Mouse (Mus musculus): ENCODE data around the gene Plekha6. TPM values are rescaled to one million over a fixed set of nuclear protein-coding genes. Genes with fewer than 3 reads are reported as not detected.

Gene Plekha6
- polyA plus RNA-seq, 1 experiment from 2014 or later, result 4.6 TPM

DNA sequence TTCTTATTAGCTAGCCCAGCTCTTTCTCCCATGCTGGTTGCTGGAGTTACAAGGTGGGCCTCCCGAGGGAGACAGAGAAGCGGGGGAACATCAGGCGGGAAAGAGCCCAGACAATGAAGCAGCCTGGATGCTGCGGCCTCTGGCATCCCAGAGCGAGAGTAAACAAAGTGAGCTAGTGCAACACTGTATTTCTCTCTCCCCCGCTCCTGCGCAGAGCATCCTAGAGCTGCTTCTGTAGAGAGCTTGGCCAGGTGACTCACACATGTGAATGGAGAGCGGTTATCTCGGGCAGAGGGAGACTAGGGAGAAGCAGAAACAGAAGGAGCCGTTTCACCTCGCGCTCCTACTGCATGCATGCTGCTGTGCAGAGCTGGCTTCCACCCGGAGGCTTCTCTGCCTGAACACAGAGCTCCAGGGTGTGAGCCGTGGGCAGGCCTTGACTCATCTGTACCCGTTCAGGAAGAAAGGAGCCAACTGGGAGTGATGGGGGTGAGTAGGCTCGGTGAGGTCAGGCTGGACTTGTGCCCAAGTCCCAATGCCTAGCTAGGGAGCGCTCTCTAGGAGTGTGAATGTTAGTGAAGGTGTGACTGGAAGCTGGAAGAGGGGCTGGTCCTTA, 46.0 kb downstream of the Plekha6 start:
- H3K27ac ChIP-seq, result no peak overlapping the region

DNA sequence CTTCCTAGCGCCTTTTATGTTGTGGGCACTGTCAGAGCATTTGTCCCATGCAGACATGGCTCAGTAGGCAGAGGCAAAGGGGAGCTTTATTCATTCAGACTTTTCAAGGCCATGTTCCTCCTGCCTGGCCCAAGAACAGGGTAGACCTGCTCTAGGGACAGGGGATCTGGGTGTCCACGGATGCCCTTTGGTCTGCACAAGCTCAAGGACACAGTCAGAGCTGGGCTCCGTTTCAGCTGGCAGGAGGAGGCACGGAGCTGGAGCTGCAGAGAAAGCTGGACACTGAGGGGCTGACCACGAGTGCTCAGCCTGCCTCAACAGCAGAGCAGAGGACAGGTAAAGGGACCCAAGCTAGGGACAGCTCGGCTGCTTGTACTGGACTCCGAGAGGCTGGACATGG, 46.8 kb downstream of the Plekha6 start:
- Histone ChIP-seq H3K9ac (no peak overlapping the region), H3K36me3 (no peaks in the 10 kb centered on the region), H3K4me2 (no peak overlapping the region), H3K4me1 (peaks cover 23% of the 10 kb centered on the region), H3K9me3 (no peaks in the 10 kb centered on the region), H3K4me3 (no peak overlapping the region), H3K27me3 (no peaks in the 10 kb centered on the region), H3K27ac (no peak overlapping the region)
- no peak for ATAC-seq (ENCODE audit: insufficient number of reproducible peaks, low FRiP score, low TSS enrichment, low read depth)
- WGBS, result 78% methylated on average over 7 of the region's 7 CpGs

More for the DNA sequence above, 46.0 kb downstream of the Plekha6 start:
- ATAC-seq (ENCODE audit: insufficient number of reproducible peaks, low FRiP score, low TSS enrichment, low read depth), result no peak
- no peak overlapping the region for H3K4me3 ChIP-seq
- no peaks in the 10 kb centered on the region for H3K36me3 ChIP-seq
- no peak overlapping the region for H3K4me2 ChIP-seq
- H3K27me3 ChIP-seq, result no peaks in the 10 kb centered on the region
- no peaks in the 10 kb centered on the region for H3K9me3 ChIP-seq
- no peak overlapping the region for H3K9ac ChIP-seq
- WGBS, result 35% methylated on average over 17 of the region's 17 CpGs
- H3K4me1 ChIP-seq, result peaks cover 19% of the 10 kb centered on the region

GRCm38 (mm10) chr1:133212273-133212672, 48.3 kb downstream of the Plekha6 start:
- Histone ChIP-seq H3K27ac (no peak overlapping the region), H3K4me3 (no peak overlapping the region), H3K4me2 (no peak overlapping the region), H3K27me3 (no peaks in the 10 kb centered on the region), H3K9me3 (no peaks in the 10 kb centered on the region), H3K9ac (no peak overlapping the region), H3K4me1 (peaks cover 23% of the 10 kb centered on the region), H3K36me3 (no peaks in the 10 kb centered on the region)
- no peak for ATAC-seq (ENCODE audit: insufficient number of reproducible peaks, low FRiP score, low TSS enrichment, low read depth)
- WGBS, result 79% methylated on average over 4 of the region's 4 CpGs

DNA sequence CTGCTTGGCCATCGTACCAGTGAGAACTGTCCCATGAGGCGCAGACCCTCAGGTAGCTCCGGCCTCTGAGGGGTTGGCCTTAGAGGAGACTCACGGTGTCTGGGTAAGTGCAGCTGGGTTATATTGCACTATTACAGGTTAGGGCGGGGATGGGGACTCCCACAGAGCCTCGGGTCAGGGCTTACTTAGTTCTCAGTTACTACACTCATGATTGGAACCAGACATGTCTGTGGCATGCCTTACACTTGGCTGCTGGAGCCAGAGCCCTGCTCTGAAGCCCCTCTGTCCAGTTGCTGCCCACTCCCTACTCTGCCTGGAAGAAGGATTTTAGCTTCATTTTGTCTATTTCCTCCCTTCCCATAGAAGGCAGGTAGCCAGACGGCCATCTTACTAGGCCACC, 49.1 kb downstream of the Plekha6 start:
- no peak for ATAC-seq (ENCODE audit: insufficient number of reproducible peaks, low FRiP score, low TSS enrichment, low read depth)
- no peak overlapping the region for H3K27ac ChIP-seq
- 33% methylated on average over 7 of the region's 7 CpGs for WGBS

GRCm38 (mm10) chr1:133213901-133214300, 49.9 kb downstream of the Plekha6 start:
- no peaks in the 10 kb centered on the region for H3K36me3 ChIP-seq
- H3K4me2 ChIP-seq, result no peak overlapping the region
- 91% methylated on average over 4 of the region's 4 CpGs for WGBS
- H3K4me3 ChIP-seq, result no peak overlapping the region
- H3K9me3 ChIP-seq, result no peaks in the 10 kb centered on the region
- H3K9ac ChIP-seq, result no peak overlapping the region
- no peaks in the 10 kb centered on the region for H3K27me3 ChIP-seq
- ATAC-seq (ENCODE audit: insufficient number of reproducible peaks, low FRiP score, low TSS enrichment, low read depth), result no peak
- H3K4me1 ChIP-seq, result peaks cover 25% of the 10 kb centered on the region
- no peak overlapping the region for H3K27ac ChIP-seq

More for the DNA sequence above, 49.1 kb downstream of the Plekha6 start:
- no peak overlapping the region for H3K4me2 ChIP-seq
- no peak overlapping the region for H3K9ac ChIP-seq
- no peaks in the 10 kb centered on the region for H3K9me3 ChIP-seq
- H3K4me1 ChIP-seq, result peaks cover 23% of the 10 kb centered on the region
- H3K36me3 ChIP-seq, result no peaks in the 10 kb centered on the region
- no peaks in the 10 kb centered on the region for H3K27me3 ChIP-seq
- no peak overlapping the region for H3K4me3 ChIP-seq

DNA sequence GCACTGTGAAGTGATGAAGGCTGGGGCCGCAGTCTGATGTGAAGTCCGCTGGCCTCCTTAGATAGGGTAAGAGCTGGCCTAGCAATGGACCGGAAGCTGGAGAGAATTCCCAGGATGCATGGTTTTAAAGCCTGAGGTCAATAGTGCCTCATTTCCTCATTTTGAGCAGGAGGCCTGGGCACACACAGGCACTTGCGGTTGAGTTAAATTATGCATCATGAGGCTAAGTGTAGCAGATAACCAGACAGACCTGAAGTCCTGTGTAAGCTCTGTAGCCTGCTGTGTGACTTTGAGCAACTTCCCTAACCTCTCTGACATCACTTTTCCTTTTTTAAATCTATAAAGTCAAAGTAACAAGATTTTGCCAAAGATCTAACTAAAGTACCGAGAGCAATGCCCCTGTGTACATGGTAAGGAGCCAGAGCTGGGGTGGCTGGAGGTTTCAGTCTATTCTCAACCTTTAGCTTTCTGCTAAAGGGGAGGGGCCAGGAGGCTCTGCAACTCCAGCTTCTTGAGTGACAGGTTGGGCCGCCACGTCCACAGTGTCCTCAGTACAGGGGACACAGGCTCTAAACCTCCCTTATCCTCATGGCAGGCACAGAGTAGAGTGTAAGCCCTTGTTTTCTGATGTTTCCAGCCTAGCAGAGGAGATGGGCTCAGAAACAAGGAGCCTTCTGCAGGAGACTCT, 50.8 kb downstream of the Plekha6 start:
- H3K27me3 ChIP-seq, result no peaks in the 10 kb centered on the region
- no peaks in the 10 kb centered on the region for H3K9me3 ChIP-seq
- 74% methylated on average over 7 of the region's 7 CpGs for WGBS
- H3K9ac ChIP-seq, result no peak overlapping the region
- H3K27ac ChIP-seq, result no peak overlapping the region
- no peak overlapping the region for H3K4me2 ChIP-seq
- no peak overlapping the region for H3K4me3 ChIP-seq
- H3K36me3 ChIP-seq, result no peaks in the 10 kb centered on the region
- peaks cover 22% of the 10 kb centered on the region for H3K4me1 ChIP-seq
- ATAC-seq (ENCODE audit: insufficient number of reproducible peaks, low FRiP score, low TSS enrichment, low read depth), result no peak

DNA sequence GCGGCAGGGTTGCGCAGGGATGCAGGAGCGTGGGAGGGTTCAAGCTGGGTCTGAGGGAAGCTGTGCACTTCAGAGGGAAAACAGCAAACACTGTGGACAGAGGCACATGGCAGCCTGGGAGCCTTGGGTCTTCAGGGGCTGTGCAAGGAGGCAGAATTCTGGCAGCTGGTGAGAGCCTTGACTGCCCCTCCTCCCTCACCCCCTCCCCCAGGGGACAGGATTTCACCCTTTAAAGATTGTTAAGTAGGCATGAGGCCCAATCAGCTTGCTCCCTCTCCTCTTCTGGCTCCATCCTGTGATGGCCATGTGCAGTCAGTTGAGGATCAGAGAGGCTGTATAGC, 51.3 kb downstream of the Plekha6 start:
- Histone ChIP-seq H3K4me3 (no peak overlapping the region), H3K4me1 (peaks cover 17% of the 10 kb centered on the region), H3K4me2 (no peak overlapping the region), H3K9ac (no peak overlapping the region), H3K36me3 (no peaks in the 10 kb centered on the region), H3K9me3 (no peaks in the 10 kb centered on the region), H3K27me3 (no peaks in the 10 kb centered on the region), H3K27ac (no peak overlapping the region)
- ATAC-seq (ENCODE audit: insufficient number of reproducible peaks, low FRiP score, low TSS enrichment, low read depth), result no peak
- WGBS, result 80% methylated on average over 3 of the region's 3 CpGs

- Histone ChIP-seq H3K4me3 (no peak overlapping the region), H3K4me2 (no peak overlapping the region), H3K4me1 (peaks cover 13% of the 10 kb centered on the region), H3K27me3 (no peaks in the 10 kb centered on the region), H3K9me3 (no peaks in the 10 kb centered on the region), H3K36me3 (no peaks in the 10 kb centered on the region), H3K27ac (no peak overlapping the region), H3K9ac (no peak overlapping the region)
- no peak for ATAC-seq (ENCODE audit: insufficient number of reproducible peaks, low FRiP score, low TSS enrichment, low read depth)
- WGBS, result 72% methylated on average over 10 of the region's 10 CpGs
Measured at GRCm38 (mm10) chr1:133215753-133216152, 51.7 kb downstream of the Plekha6 start.

- 67% methylated on average over 5 of the region's 5 CpGs for whole genome bisulfite sequencing
- Histone ChIP-seq H3K27ac (no peak overlapping the region), H3K4me3 (no peak overlapping the region), H3K27me3 (no peaks in the 10 kb centered on the region), H3K9me3 (no peaks in the 10 kb centered on the region), H3K4me2 (no peak overlapping the region), H3K9ac (no peak overlapping the region), H3K36me3 (no peaks in the 10 kb centered on the region), H3K4me1 (peaks cover 11% of the 10 kb centered on the region)
- ATAC-seq (ENCODE audit: insufficient number of reproducible peaks, low FRiP score, low TSS enrichment, low read depth), result no peak
Measured at GRCm38 (mm10) chr1:133217031-133217430, 53.0 kb downstream of the Plekha6 start.

DNA sequence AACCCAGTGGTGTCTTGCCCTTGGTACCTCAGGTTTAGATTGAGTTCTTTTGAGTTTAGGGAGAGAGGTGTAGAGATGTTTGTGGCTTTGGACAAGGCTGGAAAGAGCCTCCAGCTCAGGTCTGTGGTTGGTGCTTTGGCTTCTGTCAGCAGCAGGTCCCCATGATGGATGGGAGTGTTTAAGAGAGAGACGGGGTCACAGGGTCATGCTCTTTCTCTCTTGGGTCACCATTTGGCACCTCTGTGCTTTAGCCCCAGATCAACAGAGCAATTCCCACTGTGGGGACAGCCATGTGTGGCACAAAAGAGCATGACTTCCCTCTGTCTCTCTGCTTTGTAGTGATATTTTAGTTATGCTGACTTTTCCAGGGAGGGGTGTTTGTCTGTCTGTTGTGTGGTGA, 55.1 kb downstream of the Plekha6 start:
- no peak overlapping the region for H3K4me3 ChIP-seq
- no peaks in the 10 kb centered on the region for H3K27me3 ChIP-seq
- no peak for ATAC-seq (ENCODE audit: insufficient number of reproducible peaks, low FRiP score, low TSS enrichment, low read depth)
- no peak overlapping the region for H3K9ac ChIP-seq
- no peak overlapping the region for H3K27ac ChIP-seq
- 59% methylated on average over 1 of the region's 1 CpGs for WGBS
- H3K4me2 ChIP-seq, result no peak overlapping the region
- peaks cover 12% of the 10 kb centered on the region for H3K4me1 ChIP-seq
- H3K9me3 ChIP-seq, result no peaks in the 10 kb centered on the region
- H3K36me3 ChIP-seq, result no peaks in the 10 kb centered on the region

GRCm38 (mm10) chr1:133221459-133221858, 57.4 kb downstream of the Plekha6 start:
- Histone ChIP-seq H3K9me3 (no peaks in the 10 kb centered on the region), H3K4me2 (no peak overlapping the region), H3K27me3 (0 out of 2 replicates have a peak, but pooled peaks cover 10% of the 10 kb centered on the region), H3K9ac (no peak overlapping the region), H3K27ac (no peak overlapping the region), H3K36me3 (no peaks in the 10 kb centered on the region), H3K4me1 (peaks cover 22% of the 10 kb centered on the region), H3K4me3 (no peak overlapping the region)
- 39% methylated on average over 3 of the region's 3 CpGs for WGBS
- ATAC-seq (ENCODE audit: insufficient number of reproducible peaks, low FRiP score, low TSS enrichment, low read depth), result no peak

DNA sequence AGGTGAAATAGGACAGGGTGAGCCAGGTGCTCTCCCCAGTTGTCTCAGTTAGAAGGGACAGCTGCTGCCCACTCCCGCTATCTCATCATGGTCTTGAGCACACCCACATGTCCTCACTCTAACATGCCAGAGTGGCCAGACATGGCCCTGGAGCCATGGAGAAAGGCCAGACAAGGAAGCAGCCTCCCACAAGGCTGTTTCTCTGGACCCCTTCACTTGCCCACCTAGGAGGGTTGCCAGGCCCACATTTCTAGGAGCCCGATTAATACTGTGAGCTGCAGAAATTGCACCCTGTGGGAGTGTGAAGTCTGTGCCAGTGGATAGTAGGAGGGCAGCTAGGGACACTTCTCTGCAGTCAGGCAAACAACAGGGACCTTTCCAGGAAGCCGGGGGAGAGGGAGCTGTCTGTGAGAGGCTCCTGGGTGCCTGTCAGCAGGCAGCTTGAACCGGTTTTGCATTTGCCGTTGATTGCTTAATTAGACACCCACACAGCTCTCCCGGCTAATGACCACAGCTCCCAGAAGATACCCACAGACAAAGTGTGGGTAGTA, 58.5 kb downstream of the Plekha6 start:
- ATAC-seq (ENCODE audit: insufficient number of reproducible peaks, low FRiP score, low TSS enrichment, low read depth), result no peak
- WGBS, result 31% methylated on average over 6 of the region's 6 CpGs
- Histone ChIP-seq H3K9ac (no peak overlapping the region), H3K9me3 (no peaks in the 10 kb centered on the region), H3K4me1 (peaks cover 33% of the 10 kb centered on the region), H3K4me2 (no peak overlapping the region), H3K27me3 (0 out of 2 replicates have a peak, but pooled peaks cover 10% of the 10 kb centered on the region), H3K27ac (no peak overlapping the region), H3K36me3 (no peaks in the 10 kb centered on the region), H3K4me3 (no peak overlapping the region)
